Mouse (Mus musculus) hindbrain, embryonic 10.5 days (tissue): ENCODE results near the gene Svopl. TPM values are rescaled to one million over a fixed set of nuclear protein-coding genes. Genes with fewer than 3 reads are reported as not detected.

Experiments
- DNase-seq: peaks from one replicate; pipeline ENCODE4 v3.0.0-alpha.2; 2017; ENCODE audit warnings: low spot score
- H3K27ac ChIP-seq: fragments of 300-500 bp; sonication (generic); 2 replicates; pipeline ENCODE4 v1.5.1; 2016; ENCODE audit warnings: mild to moderate bottlenecking, moderate library complexity
- H3K27me3 ChIP-seq: fragments of 300-500 bp; sonication (generic); 2 replicates; pipeline ENCODE4 v1.6.1; 2016; ENCODE audit warnings: mild to moderate bottlenecking; ENCODE audit not compliant: poor library complexity, insufficient read depth, severe bottlenecking
- H3K36me3 ChIP-seq: fragments of 300-500 bp; sonication (generic); 2 replicates; pipeline ENCODE4 v1.6.1; 2016; ENCODE audit warnings: mild to moderate bottlenecking, moderate library complexity
- H3K4me1 ChIP-seq: fragments of 300-500 bp; sonication (generic); replicated peaks from 2 replicates; pipeline ENCODE4 v1.6.1; 2016; ENCODE audit warnings: mild to moderate bottlenecking
- H3K4me3 ChIP-seq: fragments of 300-500 bp; sonication (generic); 2 replicates; pipeline ENCODE4 v1.5.1; 2016; ENCODE audit warnings: mild to moderate bottlenecking, moderate library complexity
- H3K9me3 ChIP-seq: fragments of 300-500 bp; sonication (generic); 2 replicates; pipeline ENCODE4 v1.6.1; 2016; ENCODE audit warnings: mild to moderate bottlenecking, moderate library complexity
- WGBS: fragments of 180-500 bp; shearing (Covaris S2); methylation state at CpG from one replicate; pipeline ENCODE4 v1.1.7; 2016; 5-methylcytosine and 5-hydroxymethylcytosine counted together
- polyA plus RNA-seq: library from polyadenylated mRNA; unstranded; fragments of >200 nt; fragmentation: Nextera tagmentation; extraction: Ambion mirVana; gene quantifications from 2 replicates; pipeline ENCODE4 v1.2.1, GENCODE M21; 2016

Gene Svopl
- polyA plus RNA-seq, 1 experiment from 2014 or later = 3.9 TPM

- no peak overlapping the region for H3K27ac ChIP-seq
- H3K4me3 ChIP-seq = no peak overlapping the region
- DNase-seq = no peak
- H3K27me3 ChIP-seq = no peaks in the 10 kb centered on the region
- peaks cover 7% of the 10 kb centered on the region; the same call in 1 of the 2 replicates for H3K4me1 ChIP-seq
- peaks cover 14% of the 10 kb centered on the region for H3K9me3 ChIP-seq
- WGBS = 87% methylated on average over 3 of the region's 3 CpGs
- no peaks in the 10 kb centered on the region for H3K36me3 ChIP-seq
These were observed 18.3 kb upstream of the Svopl start for GRCm38 (mm10) chr6:38065122-38065500.

- Histone ChIP-seq H3K4me3 (no peak overlapping the region), H3K36me3 (no peaks in the 10 kb centered on the region), H3K27ac (no peak overlapping the region), H3K9me3 (peaks cover 14% of the 10 kb centered on the region), H3K4me1 (peaks cover 7% of the 10 kb centered on the region; the same call in 1 of the 2 replicates), H3K27me3 (no peaks in the 10 kb centered on the region)
- DNase-seq = no peak
- WGBS = 76% methylated on average over 2 of the region's 2 CpGs
These were observed 17.8 kb upstream of the Svopl start for GRCm38 (mm10) chr6:38064621-38065020.

DNA sequence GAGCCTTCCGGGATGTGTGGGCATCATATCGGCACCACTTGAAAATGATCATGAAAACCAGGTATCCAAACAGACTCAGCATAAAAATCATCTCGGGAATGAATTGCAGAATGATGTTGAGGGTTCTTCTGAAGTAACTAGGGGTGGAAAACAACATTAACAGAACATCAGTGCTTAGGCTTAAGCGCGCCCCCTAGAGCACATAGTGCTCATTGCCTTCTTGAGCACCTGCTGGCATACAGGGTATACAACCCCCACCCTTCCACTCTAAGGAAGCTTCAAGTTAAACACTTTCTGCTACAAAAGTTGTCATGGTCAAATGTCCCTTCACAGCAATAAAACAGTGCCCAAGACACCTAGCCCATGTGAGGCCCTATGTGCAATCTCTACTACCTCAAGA lies 12.0 kb upstream of the Svopl start:
- WGBS = 53% methylated on average over 5 of the region's 5 CpGs
- no peaks in the 10 kb centered on the region for H3K4me1 ChIP-seq
- no peak for DNase-seq

DNA sequence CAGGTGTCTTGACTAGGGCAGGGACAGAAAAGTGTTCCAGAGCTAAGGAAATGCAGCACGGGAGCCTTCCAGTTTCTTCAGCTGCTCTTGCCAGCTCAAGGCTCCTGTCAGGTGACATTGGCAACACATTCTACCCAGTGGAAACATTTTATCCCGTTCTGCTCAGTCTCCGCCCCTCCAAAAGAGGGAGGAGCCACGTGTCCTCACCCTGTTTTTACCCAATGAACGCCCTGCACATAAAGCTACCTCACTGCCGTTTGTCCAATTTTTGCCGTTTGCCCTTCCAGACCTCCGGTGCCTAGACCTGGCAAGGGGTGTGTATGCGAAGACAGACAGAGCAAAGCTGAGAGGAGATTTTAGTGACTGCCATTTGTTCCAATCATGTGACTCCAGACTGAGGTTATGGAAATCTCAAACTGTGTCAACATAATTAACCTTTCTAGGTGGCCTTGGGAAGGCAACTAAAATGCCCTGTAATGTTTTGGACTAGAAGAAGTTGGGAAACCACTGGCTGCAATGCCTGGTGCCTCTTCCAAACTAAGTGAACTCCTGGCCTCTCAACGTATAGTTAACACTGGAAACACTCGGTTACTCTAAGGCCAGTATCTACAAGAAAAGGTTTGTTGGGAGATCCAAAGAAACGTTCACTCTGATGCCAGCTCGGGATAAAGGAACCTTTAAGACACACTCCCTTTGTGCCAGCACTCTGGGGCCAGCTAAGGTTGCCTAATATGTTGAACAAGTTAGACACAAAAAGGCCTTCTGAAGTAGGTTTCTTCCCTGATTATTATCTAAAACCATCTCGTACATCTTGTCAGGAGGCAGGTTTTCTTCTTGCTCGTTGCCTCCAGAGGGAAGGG lies 8.9 kb upstream of the Svopl start:
- H3K36me3 ChIP-seq = no peaks in the 10 kb centered on the region
- no peaks in the 10 kb centered on the region for H3K4me1 ChIP-seq
- H3K4me3 ChIP-seq = no peak overlapping the region
- H3K27ac ChIP-seq = no peak overlapping the region
- no peak for DNase-seq
- no peaks in the 10 kb centered on the region for H3K9me3 ChIP-seq
- 85% methylated on average over 15 of the region's 15 CpGs for WGBS
- H3K27me3 ChIP-seq = no peaks in the 10 kb centered on the region

More for the DNA sequence above, 12.0 kb upstream of the Svopl start:
- Histone ChIP-seq H3K4me3 (no peak overlapping the region), H3K9me3 (peaks cover 14% of the 10 kb centered on the region), H3K27me3 (no peaks in the 10 kb centered on the region), H3K27ac (no peak overlapping the region), H3K36me3 (no peaks in the 10 kb centered on the region)

DNA sequence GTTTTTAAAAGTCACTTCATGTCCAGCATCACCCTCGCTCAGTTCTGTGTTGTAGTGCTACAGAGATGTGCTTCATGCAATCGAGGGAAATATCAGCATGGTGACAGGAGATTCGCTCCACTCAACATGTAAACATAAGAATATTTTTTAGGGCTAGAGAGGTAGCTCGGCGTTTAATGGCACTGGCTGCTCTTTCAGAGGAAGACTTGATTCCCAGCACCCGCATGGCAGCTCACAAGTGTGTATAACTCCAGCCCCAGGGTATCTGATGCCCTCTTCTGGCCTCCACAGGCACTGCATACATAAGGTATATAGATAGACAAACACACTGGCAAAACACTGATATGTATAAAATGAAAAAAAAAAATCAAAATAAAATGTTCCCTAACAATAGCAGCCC lies 2.8 kb upstream of the Svopl start:
- Histone ChIP-seq H3K27me3 (no peaks in the 10 kb centered on the region), H3K9me3 (no peaks in the 10 kb centered on the region), H3K27ac (no peak overlapping the region), H3K36me3 (no peaks in the 10 kb centered on the region), H3K4me3 (no peak overlapping the region), H3K4me1 (peaks cover 15% of the 10 kb centered on the region)
- 96% methylated on average over 6 of the region's 6 CpGs for WGBS
- no peak for DNase-seq

- no peaks in the 10 kb centered on the region for H3K9me3 ChIP-seq
- H3K27ac ChIP-seq = peak overlapping the region; percentile 40; the same call in 1 of the 2 replicates
- H3K36me3 ChIP-seq = no peaks in the 10 kb centered on the region
- no peaks in the 10 kb centered on the region for H3K27me3 ChIP-seq
- H3K4me3 ChIP-seq = no peak overlapping the region
- WGBS = 48% methylated on average over 6 of the region's 6 CpGs
- H3K4me1 ChIP-seq = peaks cover 15% of the 10 kb centered on the region
- DNase-seq = peak; percentile 10
These were observed 2.2 kb upstream of the Svopl start for GRCm38 (mm10) chr6:38048800-38049561.

- H3K36me3 ChIP-seq = no peaks in the 10 kb centered on the region
- H3K27ac ChIP-seq = no peak overlapping the region
- 89% methylated on average over 4 of the region's 4 CpGs for WGBS
- H3K27me3 ChIP-seq = no peaks in the 10 kb centered on the region
- H3K4me3 ChIP-seq = no peak overlapping the region
- no peak for DNase-seq
- peaks cover 15% of the 10 kb centered on the region for H3K4me1 ChIP-seq
- no peaks in the 10 kb centered on the region for H3K9me3 ChIP-seq
These were observed 1.2 kb upstream of the Svopl start for GRCm38 (mm10) chr6:38048003-38048402.

DNA sequence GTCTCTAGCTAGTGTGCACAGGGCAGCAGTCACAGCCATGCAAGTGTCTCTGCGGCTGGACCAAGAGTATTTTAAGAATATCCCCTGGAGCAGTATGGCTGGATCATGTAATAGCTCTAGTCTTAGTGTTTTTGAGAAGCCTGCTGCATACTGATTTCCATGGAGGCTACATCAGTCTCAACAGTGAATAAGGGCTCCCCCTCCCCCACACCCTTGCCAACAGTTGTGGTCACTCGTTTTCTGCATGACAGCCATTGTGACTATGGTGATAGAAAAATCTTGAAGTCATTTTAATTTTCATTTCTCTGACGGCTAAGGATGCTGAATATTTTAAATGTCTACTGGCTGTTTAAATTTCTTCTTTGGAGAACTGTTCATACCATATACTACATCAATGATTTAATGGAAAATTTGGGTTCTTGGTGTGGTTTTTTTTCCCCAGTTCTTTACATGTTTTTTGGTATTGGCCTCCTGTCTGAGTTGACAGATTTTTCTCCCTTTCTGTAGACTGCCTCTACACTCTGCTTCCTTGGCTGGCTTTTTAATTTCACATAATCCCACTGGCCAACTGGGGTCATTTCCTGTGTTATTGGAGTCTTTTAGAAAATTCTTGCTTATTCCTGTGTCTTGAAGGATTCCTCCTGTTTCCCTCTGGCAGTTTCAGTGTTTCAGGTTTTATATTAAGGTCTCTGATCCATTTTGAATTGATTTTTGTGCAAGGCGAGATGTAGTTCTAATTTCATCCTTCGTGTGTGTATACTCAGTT lies 13.8 kb downstream of the Svopl start:
- H3K9me3 ChIP-seq = no peaks in the 10 kb centered on the region
- 72% methylated on average over 5 of the region's 5 CpGs for WGBS
- H3K27ac ChIP-seq = no peak overlapping the region
- H3K27me3 ChIP-seq = no peaks in the 10 kb centered on the region
- H3K36me3 ChIP-seq = no peaks in the 10 kb centered on the region
- no peak for DNase-seq
- H3K4me3 ChIP-seq = no peak overlapping the region
- peaks cover 9% of the 10 kb centered on the region for H3K4me1 ChIP-seq

DNA sequence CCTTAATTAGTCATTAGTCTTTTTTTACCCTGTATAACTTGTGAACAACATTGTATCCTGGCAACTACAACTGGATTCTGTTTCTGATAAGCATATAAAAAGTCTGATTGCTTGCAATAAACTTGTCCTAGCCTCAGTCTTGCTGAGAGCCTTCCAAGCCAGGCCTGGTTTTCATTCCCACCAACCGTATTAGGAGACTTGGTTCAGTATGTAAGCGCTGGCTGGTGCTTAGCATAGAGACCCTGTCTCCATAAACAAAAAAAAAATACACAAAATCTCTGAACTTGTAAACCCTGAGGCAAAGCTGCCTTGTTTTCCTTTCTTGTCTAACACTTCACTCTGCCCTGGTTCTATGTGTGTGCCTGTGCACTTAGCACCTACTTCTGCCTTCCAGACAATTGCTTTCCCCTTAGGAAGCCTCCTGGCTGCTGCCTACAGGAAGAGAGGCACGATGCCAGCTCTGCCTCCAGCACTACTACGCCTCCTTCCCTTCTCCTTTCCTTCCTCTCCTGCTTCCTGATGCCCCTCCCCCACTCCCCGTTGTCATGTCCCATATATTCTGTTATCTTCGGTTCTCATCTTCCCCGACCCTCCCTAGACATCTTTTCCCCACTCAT lies 14.8 kb downstream of the Svopl start:
- no peaks in the 10 kb centered on the region for H3K27me3 ChIP-seq
- H3K4me3 ChIP-seq = no peak overlapping the region
- H3K27ac ChIP-seq = no peak overlapping the region
- H3K36me3 ChIP-seq = no peaks in the 10 kb centered on the region
- no peaks in the 10 kb centered on the region for H3K9me3 ChIP-seq
- WGBS = 66% methylated on average over 7 of the region's 7 CpGs
- peaks cover 9% of the 10 kb centered on the region for H3K4me1 ChIP-seq
- no peak for DNase-seq

- no peak for DNase-seq
- Histone ChIP-seq H3K36me3 (no peaks in the 10 kb centered on the region), H3K4me3 (no peak overlapping the region), H3K9me3 (no peaks in the 10 kb centered on the region), H3K4me1 (peaks cover 9% of the 10 kb centered on the region), H3K27ac (no peak overlapping the region), H3K27me3 (no peaks in the 10 kb centered on the region)
- 45% methylated on average over 2 of the region's 2 CpGs for WGBS
These were observed 18.6 kb downstream of the Svopl start for GRCm38 (mm10) chr6:38028205-38028604.

DNA sequence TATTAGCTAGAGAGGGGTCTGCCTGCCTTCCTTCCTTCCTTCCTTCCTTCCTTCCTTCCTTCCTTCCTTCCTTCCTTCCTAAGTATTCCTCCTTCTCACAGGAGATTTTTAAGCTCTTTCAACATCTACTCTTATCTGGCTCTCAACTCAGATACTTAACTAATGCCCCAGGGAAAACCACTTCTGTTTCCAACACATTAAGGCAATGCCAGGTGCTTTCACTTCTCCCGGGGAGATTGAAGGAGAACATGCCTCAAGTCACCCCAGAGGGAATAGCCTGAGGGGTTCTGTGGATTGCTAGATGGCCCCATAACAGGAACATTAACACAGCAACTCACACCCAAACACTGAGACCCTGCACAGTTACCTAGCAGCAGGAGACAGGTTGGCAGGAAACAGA lies 19.0 kb downstream of the Svopl start:
- 64% methylated on average over 1 of the region's 1 CpGs for WGBS
- H3K9me3 ChIP-seq = no peaks in the 10 kb centered on the region

GRCm38 (mm10) chr6:38023284-38023683 lies 23.5 kb downstream of the Svopl start:
- Histone ChIP-seq H3K36me3 (no peaks in the 10 kb centered on the region), H3K4me1 (no peaks in the 10 kb centered on the region), H3K27ac (no peak overlapping the region), H3K4me3 (no peak overlapping the region), H3K27me3 (no peaks in the 10 kb centered on the region), H3K9me3 (no peaks in the 10 kb centered on the region)
- WGBS = 53% methylated on average over 7 of the region's 7 CpGs
- no peak for DNase-seq

More for the DNA sequence above, 19.0 kb downstream of the Svopl start:
- Histone ChIP-seq H3K36me3 (no peaks in the 10 kb centered on the region), H3K27me3 (no peaks in the 10 kb centered on the region), H3K4me1 (peaks cover 8% of the 10 kb centered on the region), H3K27ac (no peak overlapping the region), H3K4me3 (no peak overlapping the region)
- DNase-seq = no peak
